Mouse (Mus musculus) liver, postnatal 0 days (tissue): ENCODE measurements around the gene Trhde. TPM values are rescaled to one million over a fixed set of nuclear protein-coding genes. Genes with fewer than 3 reads are reported as not detected.

ENCODE experiments used
- ATAC-seq: fragments of 200-750 bp; cut with Nextera tagmentation; 2 replicates; pipeline ENCODE4 v1.8.0; 2017; ENCODE audit warnings: mild to moderate bottlenecking, moderate library complexity
- DNase-seq: peaks from one replicate; pipeline ENCODE4 v3.0.0-alpha.2; 2016
- H3K27ac ChIP-seq: fragments of 300-500 bp; sonication (generic); 2 replicates; pipeline ENCODE4 v1.5.1; 2014; ENCODE audit warnings: antibody characterized with exemption, moderate library complexity, mild to moderate bottlenecking, low read depth
- H3K27me3 ChIP-seq: fragments of 300-500 bp; sonication (generic); 2 replicates; pipeline ENCODE4 v1.6.1; 2014; ENCODE audit warnings: low read length, control low read depth, mixed read lengths; ENCODE audit not compliant: insufficient read depth
- H3K36me3 ChIP-seq: fragments of 300-500 bp; sonication (generic); replicated peaks from 2 replicates; pipeline ENCODE4 v1.6.1; 2014; ENCODE audit warnings: mild to moderate bottlenecking, control low read depth, low read length, moderate library complexity, mixed read lengths; ENCODE audit not compliant: insufficient read depth
- H3K4me1 ChIP-seq: fragments of 300-500 bp; sonication (generic); 2 replicates; pipeline ENCODE4 v1.6.1; 2014; ENCODE audit warnings: antibody characterized with exemption, mild to moderate bottlenecking, control low read depth; ENCODE audit not compliant: insufficient read depth
- H3K4me2 ChIP-seq: fragments of 300-500 bp; sonication (generic); 2 replicates; pipeline ENCODE4 v1.6.1; 2014; ENCODE audit warnings: low read depth, mild to moderate bottlenecking, low read length, moderate library complexity, mixed read lengths
- H3K4me3 ChIP-seq: fragments of 300-500 bp; sonication (generic); 2 replicates; pipeline ENCODE4 v1.5.1; 2014; ENCODE audit warnings: low read depth, low read length
- H3K9ac ChIP-seq: fragments of 300-500 bp; sonication (generic); replicated peaks from 2 replicates; pipeline ENCODE4 v1.6.1; 2014; ENCODE audit warnings: mild to moderate bottlenecking, moderate library complexity
- H3K9me3 ChIP-seq: fragments of 300-500 bp; sonication (generic); 2 replicates; pipeline ENCODE4 v1.6.1; 2016; ENCODE audit warnings: mild to moderate bottlenecking, control low read depth, low read length, mixed read lengths
- CTCF ChIP-seq: sonication (generic); IDR thresholded peaks from 2 replicates; pipeline ENCODE4 v1.5.1; 2016; ENCODE audit warnings: antibody characterized with exemption, low read depth
- EP300 ChIP-seq: IDR thresholded peaks from 2 replicates; pipeline ENCODE4 v1.6.1; 2016; ENCODE audit warnings: antibody characterized with exemption, low read depth, mild to moderate bottlenecking
- WGBS: fragments of 180-500 bp; shearing (Covaris S2); extraction: QIAGEN DNeasy Blood & Tissue Kit; methylation state at CpG from one replicate; pipeline ENCODE4 v1.1.7; 2014; ENCODE audit not compliant: insufficient replicate concordance; 5-methylcytosine and 5-hydroxymethylcytosine counted together
- polyA plus RNA-seq: library from polyadenylated mRNA; unstranded; fragments of >200 nt; fragmentation: Nextera tagmentation; extraction: Ambion mirVana; gene quantifications from 2 replicates; pipeline ENCODE4 v1.2.1, GENCODE M21; 2015

The Trhde gene
- polyA plus RNA-seq, 1 experiment from 2014 or later, result not detected

DNA sequence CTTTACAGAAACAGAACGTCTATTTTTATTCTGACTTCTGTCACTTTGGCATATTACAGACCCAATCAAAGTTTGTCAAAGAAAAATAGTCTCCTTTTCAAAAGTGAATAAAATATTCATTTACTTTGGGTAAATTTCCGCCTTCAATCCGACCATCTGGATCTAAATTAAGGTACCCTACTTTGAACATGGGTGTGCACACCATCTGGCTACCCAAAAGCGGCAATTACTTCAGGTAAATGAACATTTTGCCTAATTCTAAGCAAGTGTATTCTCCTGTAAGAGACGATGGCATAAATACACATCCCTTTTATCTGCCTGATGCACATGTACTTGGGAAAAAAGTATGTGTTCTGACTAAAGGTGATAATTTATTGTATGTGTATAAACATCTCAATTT lies 5.2 kb downstream of the Trhde start:
- Histone ChIP-seq H3K4me1 (no peaks in the 10 kb centered on the region), H3K4me3 (no peak overlapping the region), H3K27ac (no peak overlapping the region), H3K9ac (no peak overlapping the region), H3K9me3 (no peaks in the 10 kb centered on the region), H3K36me3 (no peaks in the 10 kb centered on the region), H3K27me3 (peaks cover 27% of the 10 kb centered on the region), H3K4me2 (no peak overlapping the region)
- no peak for TF ChIP-seq EP300
- no peak for TF ChIP-seq CTCF
- DNase-seq (no peak), ATAC-seq (no peak)
- WGBS, result 67% methylated on average over 5 of the region's 5 CpGs

GRCm38 (mm10) chr10:114794214-114794613 lies 7.9 kb downstream of the Trhde start:
- no peaks in the 10 kb centered on the region for H3K4me1 ChIP-seq
- H3K9ac ChIP-seq, result no peak overlapping the region
- 0 out of 2 replicates have a peak, but pooled peaks cover 5% of the 10 kb centered on the region for H3K27me3 ChIP-seq
- 59% methylated on average over 6 of the region's 6 CpGs for WGBS
- no peak overlapping the region for H3K4me3 ChIP-seq
- DNase-seq (no peak), ATAC-seq (no peak)
- no peak overlapping the region for H3K4me2 ChIP-seq
- no peaks in the 10 kb centered on the region for H3K36me3 ChIP-seq
- no peak overlapping the region for H3K27ac ChIP-seq
- TF ChIP-seq CTCF, result no peak
- no peak for TF ChIP-seq EP300
- no peaks in the 10 kb centered on the region for H3K9me3 ChIP-seq

DNA sequence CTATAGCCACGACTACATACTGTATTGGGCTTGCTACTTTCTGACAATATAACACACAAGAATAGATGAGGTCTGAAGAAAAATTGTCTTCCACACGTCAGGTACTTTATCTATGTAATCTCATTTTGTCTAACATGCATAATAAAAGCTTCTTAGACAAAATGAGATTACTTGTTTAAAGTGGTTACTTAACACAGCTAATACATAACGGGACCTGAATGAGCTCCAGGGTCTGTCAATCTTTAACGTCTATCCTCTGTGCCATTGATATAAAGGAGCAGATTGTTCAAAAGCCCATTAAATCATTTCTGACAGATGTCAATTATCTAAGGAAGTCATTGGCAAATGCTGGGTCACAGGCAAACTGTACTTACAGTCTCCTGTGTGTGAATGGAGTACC lies 36.2 kb downstream of the Trhde start:
- H3K4me3 ChIP-seq, result no peak overlapping the region
- no peak for DNase-seq
- no peaks in the 10 kb centered on the region for H3K4me1 ChIP-seq
- no peak overlapping the region for H3K9ac ChIP-seq
- no peak overlapping the region for H3K27ac ChIP-seq
- H3K9me3 ChIP-seq, result no peaks in the 10 kb centered on the region
- 64% methylated on average over 4 of the region's 4 CpGs for WGBS
- no peak overlapping the region for H3K4me2 ChIP-seq
- no peaks in the 10 kb centered on the region for H3K27me3 ChIP-seq
- TF ChIP-seq CTCF (no peak), EP300 (no peak)
- no peak for ATAC-seq
- H3K36me3 ChIP-seq, result no peaks in the 10 kb centered on the region

GRCm38 (mm10) chr10:114762125-114762524 lies 40.0 kb downstream of the Trhde start:
- Histone ChIP-seq H3K27me3 (no peaks in the 10 kb centered on the region), H3K9ac (no peak overlapping the region), H3K36me3 (no peaks in the 10 kb centered on the region), H3K9me3 (no peaks in the 10 kb centered on the region), H3K4me3 (no peak overlapping the region), H3K27ac (no peak overlapping the region), H3K4me2 (no peak overlapping the region), H3K4me1 (no peaks in the 10 kb centered on the region)
- DNase-seq, result no peak
- no peak for TF ChIP-seq CTCF
- no peak for TF ChIP-seq EP300
- WGBS, result 75% methylated on average over 7 of the region's 7 CpGs
- no peak for ATAC-seq

DNA sequence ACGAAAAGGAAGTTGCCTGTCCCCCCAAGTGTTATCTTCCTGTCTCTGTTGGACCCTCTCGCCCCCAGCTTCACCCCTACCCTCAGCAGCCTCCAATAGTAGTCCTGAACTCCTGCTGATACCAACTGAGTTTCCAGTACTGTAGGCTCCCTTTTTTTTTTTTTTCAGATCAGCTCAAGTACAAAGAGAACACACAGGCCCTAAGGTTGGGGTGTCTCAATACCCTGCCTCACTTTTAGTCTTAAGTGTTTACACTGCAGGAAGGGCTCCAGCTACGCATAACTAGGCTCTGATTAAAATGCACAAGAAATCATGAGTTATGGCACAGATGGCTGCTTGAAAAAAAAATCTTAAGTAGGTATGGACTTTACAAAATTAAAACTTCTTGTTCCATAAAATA lies 42.9 kb downstream of the Trhde start:
- TF ChIP-seq CTCF (no peak), EP300 (no peak)
- DNase-seq (no peak), ATAC-seq (no peak)
- H3K27me3 ChIP-seq, result no peaks in the 10 kb centered on the region
- no peaks in the 10 kb centered on the region for H3K4me1 ChIP-seq
- no peak overlapping the region for H3K9ac ChIP-seq
- H3K9me3 ChIP-seq, result no peaks in the 10 kb centered on the region
- no peak overlapping the region for H3K4me3 ChIP-seq
- H3K27ac ChIP-seq, result no peak overlapping the region
- 39% methylated on average over 3 of the region's 3 CpGs for WGBS
- no peak overlapping the region for H3K4me2 ChIP-seq
- no peaks in the 10 kb centered on the region for H3K36me3 ChIP-seq

GRCm38 (mm10) chr10:114758614-114759013 lies 43.5 kb downstream of the Trhde start:
- H3K4me3 ChIP-seq, result no peak overlapping the region
- no peak for DNase-seq
- H3K36me3 ChIP-seq, result no peaks in the 10 kb centered on the region
- H3K4me2 ChIP-seq, result no peak overlapping the region
- H3K4me1 ChIP-seq, result no peaks in the 10 kb centered on the region
- no peaks in the 10 kb centered on the region for H3K9me3 ChIP-seq
- no peaks in the 10 kb centered on the region for H3K27me3 ChIP-seq
- ATAC-seq, result no peak
- WGBS, result 78% methylated on average over 9 of the region's 9 CpGs
- TF ChIP-seq EP300 (no peak), CTCF (no peak)
- no peak overlapping the region for H3K27ac ChIP-seq
- H3K9ac ChIP-seq, result no peak overlapping the region
